Mouse (Mus musculus) midbrain, embryonic 11.5 days (tissue): Measurements from ENCODE around the gene Gbp3. TPM values are rescaled to one million over a fixed set of nuclear protein-coding genes. Genes with fewer than 3 reads are reported as not detected.

Experiments used
- ATAC-seq: fragments of 200-750 bp; cut with Nextera tagmentation; 2 replicates; pipeline ENCODE4 v1.8.0; 2017; ENCODE audit warnings: moderate TSS enrichment, moderate library complexity; ENCODE audit not compliant: low FRiP score
- DNase-seq: peaks from one replicate; pipeline ENCODE4 v3.0.0; 2015; ENCODE audit warnings: low spot score; ENCODE audit errors: missing footprints
- H3K27ac ChIP-seq: fragments of 300-500 bp; sonication (generic); 2 replicates; pipeline ENCODE4 v1.5.1; 2014; ENCODE audit warnings: low read depth, low read length
- H3K27me3 ChIP-seq: fragments of 300-500 bp; sonication (generic); 2 replicates; pipeline ENCODE4 v1.6.1; 2014; ENCODE audit warnings: mild to moderate bottlenecking, low read length, moderate library complexity, mixed read lengths; ENCODE audit not compliant: control insufficient read depth, insufficient read depth
- H3K36me3 ChIP-seq: fragments of 300-500 bp; sonication (generic); 2 replicates; pipeline ENCODE4 v1.6.1; 2014; ENCODE audit warnings: mild to moderate bottlenecking, low read length, moderate library complexity, mixed read lengths; ENCODE audit not compliant: control insufficient read depth, insufficient read depth
- H3K4me1 ChIP-seq: fragments of 300-500 bp; sonication (generic); 2 replicates; pipeline ENCODE4 v1.6.1; 2014; ENCODE audit warnings: low read length; ENCODE audit not compliant: control insufficient read depth, insufficient read depth
- H3K4me2 ChIP-seq: fragments of 300-500 bp; sonication (generic); 2 replicates; pipeline ENCODE4 v1.6.1; 2014; ENCODE audit warnings: mild to moderate bottlenecking, moderate library complexity
- H3K4me3 ChIP-seq: fragments of 300-500 bp; sonication (generic); 2 replicates; pipeline ENCODE4 v1.5.1; 2014; ENCODE audit warnings: low read depth, low read length
- H3K9ac ChIP-seq: fragments of 300-500 bp; sonication (generic); 2 replicates; pipeline ENCODE4 v1.6.1; 2014; ENCODE audit warnings: low read length
- H3K9me3 ChIP-seq: fragments of 300-500 bp; sonication (generic); 2 replicates; pipeline ENCODE4 v1.6.1; 2016; ENCODE audit warnings: low read length; ENCODE audit not compliant: control insufficient read depth
- WGBS: fragments of 180-500 bp; shearing (Covaris S2); extraction: QIAGEN DNeasy Blood & Tissue Kit; methylation state at CpG from one replicate; pipeline ENCODE4 v1.1.7; 2014; 5-methylcytosine and 5-hydroxymethylcytosine counted together
- polyA plus RNA-seq: library from polyadenylated mRNA; unstranded; fragments of >200 nt; fragmentation: Nextera tagmentation; extraction: Ambion mirVana; gene quantifications from 2 replicates; pipeline ENCODE4 v1.2.1, GENCODE M21; 2014

Gene Gbp3
- polyA plus RNA-seq, 1 experiment from 2014 or later: 0.46 TPM

- ATAC-seq (no peak), DNase-seq (no peak)
- no peak overlapping the region for H3K9ac ChIP-seq
- H3K4me1 ChIP-seq: no peaks in the 10 kb centered on the region
- 81% methylated on average over 3 of the region's 3 CpGs for WGBS
- no peaks in the 10 kb centered on the region for H3K36me3 ChIP-seq
- H3K27ac ChIP-seq: no peak overlapping the region
- H3K9me3 ChIP-seq: no peaks in the 10 kb centered on the region
- no peak overlapping the region for H3K4me2 ChIP-seq
- no peaks in the 10 kb centered on the region for H3K27me3 ChIP-seq
- no peak overlapping the region for H3K4me3 ChIP-seq
These were observed 17.3 kb downstream of the Gbp3 start for GRCm38 (mm10) chr3:142577108-142577507.

GRCm38 (mm10) chr3:142578342-142578741, 18.5 kb downstream of the Gbp3 start:
- no peak overlapping the region for H3K9ac ChIP-seq
- DNase-seq: no peak
- H3K36me3 ChIP-seq: no peaks in the 10 kb centered on the region
- H3K4me1 ChIP-seq: no peaks in the 10 kb centered on the region
- H3K27me3 ChIP-seq: no peaks in the 10 kb centered on the region
- no peak overlapping the region for H3K27ac ChIP-seq
- no peak overlapping the region for H3K4me2 ChIP-seq
- no peaks in the 10 kb centered on the region for H3K9me3 ChIP-seq
- no peak overlapping the region for H3K4me3 ChIP-seq
- no peak for ATAC-seq
- 89% methylated on average over 4 of the region's 4 CpGs for WGBS

- no peak for DNase-seq
- no peaks in the 10 kb centered on the region for H3K4me1 ChIP-seq
- H3K4me3 ChIP-seq: no peak overlapping the region
- H3K27ac ChIP-seq: no peak overlapping the region
- H3K9ac ChIP-seq: no peak overlapping the region
- no peaks in the 10 kb centered on the region for H3K27me3 ChIP-seq
- no peaks in the 10 kb centered on the region for H3K36me3 ChIP-seq
- WGBS: 90% methylated on average over 4 of the region's 4 CpGs
- no peak overlapping the region for H3K4me2 ChIP-seq
- no peak for ATAC-seq
- H3K9me3 ChIP-seq: no peaks in the 10 kb centered on the region
These were observed 23.2 kb downstream of the Gbp3 start for GRCm38 (mm10) chr3:142583067-142583466.

GRCm38 (mm10) chr3:142587386-142587785, 27.6 kb downstream of the Gbp3 start:
- ATAC-seq: no peak
- no peaks in the 10 kb centered on the region for H3K4me1 ChIP-seq

GRCm38 (mm10) chr3:142588888-142589287, 29.1 kb downstream of the Gbp3 start:
- no peak for ATAC-seq
- Histone ChIP-seq H3K4me3 (no peak overlapping the region), H3K9ac (no peak overlapping the region), H3K27me3 (no peaks in the 10 kb centered on the region), H3K4me1 (no peaks in the 10 kb centered on the region), H3K27ac (no peak overlapping the region), H3K4me2 (no peak overlapping the region), H3K36me3 (no peaks in the 10 kb centered on the region), H3K9me3 (no peaks in the 10 kb centered on the region)
- no peak for DNase-seq
- WGBS: 88% methylated on average over 2 of the region's 2 CpGs

More at GRCm38 (mm10) chr3:142587386-142587785, 27.6 kb downstream of the Gbp3 start:
- Histone ChIP-seq H3K36me3 (no peaks in the 10 kb centered on the region), H3K27me3 (no peaks in the 10 kb centered on the region), H3K9ac (no peak overlapping the region), H3K4me3 (no peak overlapping the region), H3K9me3 (no peaks in the 10 kb centered on the region), H3K4me2 (no peak overlapping the region), H3K27ac (no peak overlapping the region)
- no peak for DNase-seq

- ATAC-seq (no peak), DNase-seq (no peak)
- H3K36me3 ChIP-seq: no peaks in the 10 kb centered on the region
- no peak overlapping the region for H3K27ac ChIP-seq
- no peak overlapping the region for H3K4me2 ChIP-seq
- WGBS: 86% methylated on average over 4 of the region's 4 CpGs
- H3K4me3 ChIP-seq: no peak overlapping the region
- H3K4me1 ChIP-seq: no peaks in the 10 kb centered on the region
- H3K9ac ChIP-seq: no peak overlapping the region
- H3K27me3 ChIP-seq: no peaks in the 10 kb centered on the region
- no peaks in the 10 kb centered on the region for H3K9me3 ChIP-seq
These were observed 30.7 kb downstream of the Gbp3 start for GRCm38 (mm10) chr3:142590431-142591067.

- H3K36me3 ChIP-seq: no peaks in the 10 kb centered on the region
- no peak within 1 kb of the TSS for H3K27ac ChIP-seq
- 84% methylated on average over 1 of the region's 1 CpGs for WGBS
- no peaks in the 10 kb centered on the region for H3K27me3 ChIP-seq
- H3K9ac ChIP-seq: no peak within 1 kb of the TSS
- ATAC-seq: no peak
- H3K4me2 ChIP-seq: no peak within 1 kb of the TSS
- H3K4me1 ChIP-seq: no peaks in the 10 kb centered on the region
- H3K9me3 ChIP-seq: no peaks in the 10 kb centered on the region
- no peak for DNase-seq
- H3K4me3 ChIP-seq: no peak within 1 kb of the TSS
These were observed 34.7 kb downstream of the Gbp3 start, which contains the start of gene Gbp2b for GRCm38 (mm10) chr3:142594547-142594946. TSS of gene Gbp2b (plus strand) at chr3:142594847.

- H3K4me3 ChIP-seq: no peak overlapping the region
- H3K4me2 ChIP-seq: no peak overlapping the region
- no peaks in the 10 kb centered on the region for H3K9me3 ChIP-seq
- no peak overlapping the region for H3K27ac ChIP-seq
- WGBS: 85% methylated on average over 3 of the region's 3 CpGs
- no peaks in the 10 kb centered on the region for H3K27me3 ChIP-seq
- ATAC-seq (no peak), DNase-seq (no peak)
- no peaks in the 10 kb centered on the region for H3K4me1 ChIP-seq
- H3K9ac ChIP-seq: no peak overlapping the region
- no peaks in the 10 kb centered on the region for H3K36me3 ChIP-seq
These were observed 38.1 kb downstream of the Gbp3 start for GRCm38 (mm10) chr3:142597923-142598322.

GRCm38 (mm10) chr3:142601675-142602074, 41.8 kb downstream of the Gbp3 start:
- Histone ChIP-seq H3K9me3 (no peaks in the 10 kb centered on the region), H3K27me3 (no peaks in the 10 kb centered on the region), H3K4me2 (no peak overlapping the region), H3K27ac (no peak overlapping the region), H3K4me1 (no peaks in the 10 kb centered on the region), H3K4me3 (no peak overlapping the region), H3K9ac (no peak overlapping the region), H3K36me3 (no peaks in the 10 kb centered on the region)
- ATAC-seq: no peak
- no peak for DNase-seq
